Mouse (Mus musculus) cerebellum, adult 2 months (tissue): ENCODE data around the gene Oasl1.

Experiments
- CTCF ChIP-seq: fragments of 200-500 bp; IDR thresholded peaks from 2 replicates; pipeline ENCODE4 v1.5.1; 2011; ENCODE audit warnings: low read depth, mild to moderate bottlenecking, control low read depth, low read length, moderate library complexity, borderline replicate concordance; ENCODE audit not compliant: insufficient read depth
- POLR2A ChIP-seq: fragments of 200-500 bp; IDR thresholded peaks from 2 replicates; pipeline ENCODE4 v1.6.1; 2011; ENCODE audit warnings: low read length, control low read depth, borderline replicate concordance; ENCODE audit not compliant: insufficient read depth

DNA sequence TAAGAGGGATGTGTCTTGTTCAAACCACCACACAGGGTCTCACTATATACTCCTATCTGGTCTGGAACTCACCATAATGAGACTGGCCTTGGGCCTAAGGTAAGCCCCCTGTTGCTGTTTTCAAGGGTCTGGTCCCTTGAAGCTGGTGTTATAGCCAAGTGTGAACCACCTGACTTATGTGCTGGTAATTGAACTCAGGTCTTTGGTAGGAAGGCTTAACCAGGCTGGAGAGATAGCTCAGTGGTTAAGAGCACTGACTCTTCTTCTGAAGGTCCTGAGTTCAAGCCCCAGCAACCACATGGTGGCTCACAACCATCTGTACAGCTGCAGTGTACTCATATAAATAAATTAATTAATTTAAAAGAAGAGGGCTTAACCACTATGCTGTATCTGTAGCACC, 53.9 kb downstream of the Oasl1 start:
- TF ChIP-seq CTCF (no peak), POLR2A (no peak)
